8 mouse cellular contexts compared by ENCODE assay signal in genomic region chr11:61853659-61854058, GRCm38 (mm10). TPM values are rescaled to one million over a fixed set of nuclear protein-coding genes. Genes with fewer than 3 reads are reported as not detected.
A peak's percentile ranks its signal among the peaks of the same experiment; 100 is the strongest.
DNase-seq lines count a peak whose midpoint lies in the region; ATAC-seq and TF ChIP-seq lines count a peak whose summit lies in the region.

No protein-coding gene starts in this region.

- peak overlapping the region; percentile 90 for H3K4me3 ChIP-seq in heart, embryonic 11.5 days (ENCODE audit: low read depth, low read length)
- peak overlapping the region; percentile 67 to 86 (median 82) for H3K4me3 ChIP-seq in CH12.LX (replicated peaks in 1 of 3; ENCODE audit: low read depth in 2 of 3, low read length in 2 of 3, poor library complexity in 1 of 3)
- peak overlapping the region; percentile 77 for H3K4me3 ChIP-seq in forebrain, embryonic 13.5 days
- peak overlapping the region; percentile 89 for H3K4me3 ChIP-seq in liver, embryonic 13.5 days (replicated peaks)

- H3K79me2 ChIP-seq in CH12.LX (replicated peaks; ENCODE audit: control insufficient read depth, extremely low read depth, insufficient read depth, poor library complexity, severe bottlenecking) = no peaks in the 10 kb centered on the region

- H3K27ac ChIP-seq in heart, embryonic 11.5 days (ENCODE audit: low read depth, low read length) = no peak overlapping the region
- H3K27ac ChIP-seq in CH12.LX (ENCODE audit: insufficient read depth, low read depth) = no peak overlapping the region
- peak overlapping the region; percentile 93 for H3K27ac ChIP-seq in forebrain, embryonic 13.5 days
- peak overlapping the region; percentile 87 for H3K27ac ChIP-seq in liver, embryonic 13.5 days

- TF ChIP-seq CTCF in CH12.LX (conservative IDR thresholded peaks at IDR 0.05 in 1 of 2, IDR thresholded peaks at IDR 0.05 in 1 of 2; ENCODE audit: low read depth in 2 of 2, low read length in 2 of 2) = no peak

- no peak for TF ChIP-seq RAD21 in CH12.LX (IDR thresholded peaks at IDR 0.05; ENCODE audit: low read depth, low read length)

- H3K4me1 ChIP-seq in heart, embryonic 11.5 days (ENCODE audit: control insufficient read depth, insufficient read depth, low read length) = no peaks in the 10 kb centered on the region
- peaks cover 0 to 6% of the 10 kb centered on the region in 2 experiments; a peak in 2 of 4 replicates for H3K4me1 ChIP-seq in CH12.LX (ENCODE audit: control insufficient read depth in 1 of 2, insufficient read depth in 2 of 2)
- H3K4me1 ChIP-seq in forebrain, embryonic 13.5 days = peaks cover 29% of the 10 kb centered on the region
- peaks cover 17% of the 10 kb centered on the region for H3K4me1 ChIP-seq in liver, embryonic 13.5 days (replicated peaks)

- peak overlapping the region; percentile 94 for H3K9ac ChIP-seq in heart, embryonic 11.5 days (ENCODE audit: low read depth, low read length)
- peak overlapping the region; percentile 77 for H3K9ac ChIP-seq in CH12.LX (ENCODE audit: insufficient read depth, low read depth)
- H3K9ac ChIP-seq in forebrain, embryonic 13.5 days = peak overlapping the region; percentile 96
- peak overlapping the region; percentile 92 for H3K9ac ChIP-seq in liver, embryonic 13.5 days

- no peak for DNase-seq in heart, adult 18-20 months
- DNase-seq in CH12.LX (ENCODE audit: extremely low read depth) = no peak
- DNase-seq in liver, embryonic 13.5 days = no peak
- DNase-seq in right cerebral cortex, adult 18-20 months = no peak
- no peak for DNase-seq in adrenal gland, postnatal 10 days
- DNase-seq in right cerebral cortex, postnatal 10 days (ENCODE audit: low spot score in 2 of 2) = no peak

- no peaks in the 10 kb centered on the region for H3K27me3 ChIP-seq in heart, embryonic 11.5 days (ENCODE audit: control insufficient read depth, insufficient read depth, low read length)
- no peaks in the 10 kb centered on the region for H3K27me3 ChIP-seq in CH12.LX (replicated peaks)
- no peaks in the 10 kb centered on the region for H3K27me3 ChIP-seq in forebrain, embryonic 13.5 days
- no peaks in the 10 kb centered on the region for H3K27me3 ChIP-seq in liver, embryonic 13.5 days

- no peak for TF ChIP-seq EP300 in CH12.LX (IDR thresholded peaks at IDR 0.05; ENCODE audit: low read length)

- in situ Hi-C loops in CH12.LX (cut with MboI; ENCODE audit: low pct_ligation_motif_present, low pct_unique_long_range_greater_than_20kb, low sequenced_read_pairs) = no loop called here

- dilution Hi-C loops in CH12.LX (cut with MboI; ENCODE audit: extremely low pct_ligation_motif_present, extremely low pct_unique_long_range_greater_than_20kb, low sequenced_read_pairs) = no loop called here

- H3K4me2 ChIP-seq in heart, embryonic 11.5 days = peak overlapping the region; percentile 79
- H3K4me2 ChIP-seq in CH12.LX (ENCODE audit: insufficient read depth, low read depth, poor library complexity, severe bottlenecking) = peak overlapping the region; percentile 24
- H3K4me2 ChIP-seq in forebrain, embryonic 13.5 days = peak overlapping the region; percentile 79
- H3K4me2 ChIP-seq in liver, embryonic 13.5 days = peak overlapping the region; percentile 99

- WGBS in heart, embryonic 11.5 days (ENCODE audit: insufficient replicate concordance) = 19% methylated on average over 5 of the region's 5 CpGs
- WGBS in forebrain, embryonic 13.5 days = 7% methylated on average over 5 of the region's 5 CpGs
- 16% methylated on average over 5 of the region's 5 CpGs for WGBS in liver, embryonic 13.5 days (ENCODE audit: insufficient replicate concordance)

- H3K36me3 ChIP-seq in heart, embryonic 11.5 days (ENCODE audit: control insufficient read depth, insufficient read depth, low read length) = no peaks in the 10 kb centered on the region
- no peaks in the 10 kb centered on the region for H3K36me3 ChIP-seq in CH12.LX (replicated peaks in 1 of 2; ENCODE audit: control insufficient read depth in 1 of 2, insufficient read depth in 1 of 2, low read length in 1 of 2)
- 0 out of 2 replicates have a peak, but pooled peaks cover 6% of the 10 kb centered on the region for H3K36me3 ChIP-seq in forebrain, embryonic 13.5 days (ENCODE audit: poor library complexity, severe bottlenecking)
- H3K36me3 ChIP-seq in liver, embryonic 13.5 days = no peaks in the 10 kb centered on the region

- H3K9me3 ChIP-seq in heart, embryonic 11.5 days (replicated peaks; ENCODE audit: control insufficient read depth, low read length) = no peaks in the 10 kb centered on the region
- no peaks in the 10 kb centered on the region for H3K9me3 ChIP-seq in CH12.LX (replicated peaks; ENCODE audit: low read length)
- H3K9me3 ChIP-seq in forebrain, embryonic 13.5 days (replicated peaks) = no peaks in the 10 kb centered on the region
- H3K9me3 ChIP-seq in liver, embryonic 13.5 days (replicated peaks) = no peaks in the 10 kb centered on the region

- ATAC-seq in heart, embryonic 11.5 days (replicated peaks; ENCODE audit: insufficient number of reproducible peaks, low FRiP score, low TSS enrichment) = no peak
- no peak for ATAC-seq in forebrain, embryonic 13.5 days
- ATAC-seq in liver, embryonic 13.5 days (ENCODE audit: low read depth) = no peak

- TF ChIP-seq POLR2A in CH12.LX (IDR thresholded peaks at IDR 0.05; ENCODE audit: low read depth, low read length) = no peak

TF ChIP-seq in CH12.LX, 34 proteins besides CTCF, POLR2A, EP300 and RAD21:
- TF ChIP-seq KAT2A (IDR thresholded peaks at IDR 0.05; ENCODE audit: insufficient replicate concordance, low read length) (no peak), SMC3 (IDR thresholded peaks at IDR 0.05; ENCODE audit: low read depth, low read length) (no peak), SIN3A (IDR thresholded peaks at IDR 0.05; ENCODE audit: low read length) (no peak)

RNA-seq across cellular contexts. Expression of gene Ulk2, which starts 1.2 kb away (rescaled TPM):
- polyA plus RNA-seq in heart, embryonic 11.5 days (2014; fragmentation: Nextera tagmentation; extraction: Ambion mirVana) = 13.2 and 13.3 TPM in 2 replicates
- 10 to 100 TPM; 45.9 to 50.7 TPM for total RNA-seq in heart, adult 18-20 months (2021)
- total RNA-seq in CH12.LX (2012; rRNA removed) = 6.7 and 10.5 TPM in 2 replicates
- 8.6 and 9.3 TPM in 2 replicates for total RNA-seq in CH12.LX (2014; rRNA removed)
- 6.7 and 7.9 TPM in 2 replicates for polyA plus RNA-seq in CH12.LX (2012; ENCODE audit: insufficient read length, low read depth)
- 24.2 and 26.4 TPM in 2 replicates for polyA plus RNA-seq in forebrain, embryonic 13.5 days (2015; fragmentation: Nextera tagmentation; extraction: Ambion mirVana)
- 2.3 and 2.5 TPM in 2 replicates for polyA plus RNA-seq in liver, embryonic 13.5 days (2015; fragmentation: Nextera tagmentation; extraction: Ambion mirVana)
- 10 to 100 TPM; 35.7 to 36.9 TPM for total RNA-seq in adrenal gland, postnatal 10 days (2021)

Comparison
In these comparisons a context has a peak if more than half of its experiments do, and no peak if none do; other contexts are left out.
1. H3K27ac ChIP-seq: peak in forebrain, embryonic 13.5 days (single experiment) and liver, embryonic 13.5 days (single experiment); none in heart, embryonic 11.5 days (single experiment) and CH12.LX (single experiment).
2. H3K4me2 ChIP-seq: peak in every context shown above with its lines; median percentile 99 in liver, embryonic 13.5 days; 79 in heart, embryonic 11.5 days; 79 in forebrain, embryonic 13.5 days; 24 in CH12.LX.
3. Peak in every context shown above with its lines, with median percentiles within 50 percentile points of each other: H3K4me3 ChIP-seq and H3K9ac ChIP-seq.